Mouse (Mus musculus): ENCODE results near the gene Odf4. TPM values are rescaled to one million over a fixed set of nuclear protein-coding genes. Genes with fewer than 3 reads are reported as not detected.
"Not testable (repeated sequence)": the region's sequence is repeated elsewhere in the genome, so short reads cannot be mapped to it uniquely, and the experiment has no call there.

Gene Odf4
- not detected in 2 replicates for total RNA-seq (2017)

- ATAC-seq (ENCODE audit: extremely low read depth, insufficient number of reproducible peaks, low FRiP score, poor library complexity, severe bottlenecking) = no peak
These were observed at the start of gene Odf4 for GRCm38 (mm10) chr11:68926981-68927380. TSS of gene Odf4 (minus strand) at chr11:68927081.

- ATAC-seq (ENCODE audit: extremely low read depth, insufficient number of reproducible peaks, low FRiP score, poor library complexity, severe bottlenecking) = no peak
These were observed 48.7 kb upstream of the Odf4 start for GRCm38 (mm10) chr11:68975601-68976000.

GRCm38 (mm10) chr11:68975085-68975484 is 48.2 kb upstream of the Odf4 start, which contains the start of gene Rangrf:
TSS of gene Rangrf (minus strand) at chr11:68975185.
- ATAC-seq (ENCODE audit: extremely low read depth, insufficient number of reproducible peaks, low FRiP score, poor library complexity, severe bottlenecking) = no peak

- ATAC-seq (ENCODE audit: extremely low read depth, insufficient number of reproducible peaks, low FRiP score, poor library complexity, severe bottlenecking) = no peak
These were observed 47.2 kb upstream of the Odf4 start for GRCm38 (mm10) chr11:68974059-68974450.

- ATAC-seq (ENCODE audit: extremely low read depth, insufficient number of reproducible peaks, low FRiP score, poor library complexity, severe bottlenecking) = peak; percentile 26
These were observed 46.6 kb upstream of the Odf4 start for GRCm38 (mm10) chr11:68973250-68974058.

- ATAC-seq (ENCODE audit: extremely low read depth, insufficient number of reproducible peaks, low FRiP score, poor library complexity, severe bottlenecking) = no peak
These were observed 43.4 kb upstream of the Odf4 start for GRCm38 (mm10) chr11:68970232-68970631.

- ATAC-seq (ENCODE audit: extremely low read depth, insufficient number of reproducible peaks, low FRiP score, poor library complexity, severe bottlenecking) = no peak
These were observed 41.9 kb upstream of the Odf4 start for GRCm38 (mm10) chr11:68968752-68969151.

GRCm38 (mm10) chr11:68967337-68968282 is 40.7 kb upstream of the Odf4 start, which contains the start of gene Slc25a35:
TSS of gene Slc25a35 (plus strand) at chr11:68968131.
- ATAC-seq (ENCODE audit: extremely low read depth, insufficient number of reproducible peaks, low FRiP score, poor library complexity, severe bottlenecking) = peak; percentile 82

- ATAC-seq (ENCODE audit: extremely low read depth, insufficient number of reproducible peaks, low FRiP score, poor library complexity, severe bottlenecking) = no peak
These were observed 39.7 kb upstream of the Odf4 start for GRCm38 (mm10) chr11:68966554-68966953.

- ATAC-seq (ENCODE audit: extremely low read depth, insufficient number of reproducible peaks, low FRiP score, poor library complexity, severe bottlenecking) = peak; percentile 66
These were observed 39.0 kb upstream of the Odf4 start for GRCm38 (mm10) chr11:68965845-68966244.

- no peak for ATAC-seq (ENCODE audit: extremely low read depth, insufficient number of reproducible peaks, low FRiP score, poor library complexity, severe bottlenecking)
These were observed 38.2 kb upstream of the Odf4 start for GRCm38 (mm10) chr11:68965050-68965449.

GRCm38 (mm10) chr11:68963405-68963804 is 36.5 kb upstream of the Odf4 start:
- no peak for ATAC-seq (ENCODE audit: extremely low read depth, insufficient number of reproducible peaks, low FRiP score, poor library complexity, severe bottlenecking)

GRCm38 (mm10) chr11:68962159-68962558 is 35.3 kb upstream of the Odf4 start:
- not testable (repeated sequence) for ATAC-seq (ENCODE audit: extremely low read depth, insufficient number of reproducible peaks, low FRiP score, poor library complexity, severe bottlenecking)

GRCm38 (mm10) chr11:68961596-68961995 is 34.7 kb upstream of the Odf4 start:
- ATAC-seq (ENCODE audit: extremely low read depth, insufficient number of reproducible peaks, low FRiP score, poor library complexity, severe bottlenecking) = no peak

GRCm38 (mm10) chr11:68957971-68958370 is 31.1 kb upstream of the Odf4 start:
- no peak for ATAC-seq (ENCODE audit: extremely low read depth, insufficient number of reproducible peaks, low FRiP score, poor library complexity, severe bottlenecking)

- ATAC-seq (ENCODE audit: extremely low read depth, insufficient number of reproducible peaks, low FRiP score, poor library complexity, severe bottlenecking) = no peak
These were observed 30.4 kb upstream of the Odf4 start, which contains the start of gene Arhgef15 for GRCm38 (mm10) chr11:68957308-68957707. TSS of gene Arhgef15 (minus strand) at chr11:68957480.

GRCm38 (mm10) chr11:68956697-68957096 is 29.8 kb upstream of the Odf4 start:
- no peak for ATAC-seq (ENCODE audit: extremely low read depth, insufficient number of reproducible peaks, low FRiP score, poor library complexity, severe bottlenecking)

- ATAC-seq (ENCODE audit: extremely low read depth, insufficient number of reproducible peaks, low FRiP score, poor library complexity, severe bottlenecking) = no peak
These were observed 29.2 kb upstream of the Odf4 start for GRCm38 (mm10) chr11:68956107-68956506.

- no peak for ATAC-seq (ENCODE audit: extremely low read depth, insufficient number of reproducible peaks, low FRiP score, poor library complexity, severe bottlenecking)
These were observed 28.6 kb upstream of the Odf4 start for GRCm38 (mm10) chr11:68955473-68955872.
